Mouse (Mus musculus): ENCODE results near the gene Slc7a8.
A peak's percentile ranks its signal among the peaks of the same experiment; 100 is the strongest.

Gene Slc7a8

DNA sequence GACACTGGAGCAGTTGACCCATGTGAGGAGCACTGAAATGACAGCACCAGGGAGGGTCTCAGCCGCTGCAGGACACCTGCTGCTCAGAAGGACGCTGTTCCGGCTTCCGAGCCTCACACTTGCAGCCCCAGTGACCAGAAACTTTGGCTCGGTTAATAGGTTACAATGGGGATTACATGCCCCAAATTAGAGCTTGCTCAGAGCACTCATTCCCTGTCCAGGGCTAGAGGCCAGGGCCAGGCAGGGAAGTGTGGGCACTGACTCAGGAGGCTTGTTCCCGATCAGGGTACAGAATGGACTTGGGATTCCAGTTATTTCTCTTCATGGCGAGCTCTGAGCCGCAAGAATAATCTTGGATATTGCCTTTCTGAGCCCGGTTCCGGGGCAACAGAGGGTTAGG, 44.1 kb downstream of the Slc7a8 start:
- no peak for DNase-seq (ENCODE audit: low spot score in 2 of 2)

DNA sequence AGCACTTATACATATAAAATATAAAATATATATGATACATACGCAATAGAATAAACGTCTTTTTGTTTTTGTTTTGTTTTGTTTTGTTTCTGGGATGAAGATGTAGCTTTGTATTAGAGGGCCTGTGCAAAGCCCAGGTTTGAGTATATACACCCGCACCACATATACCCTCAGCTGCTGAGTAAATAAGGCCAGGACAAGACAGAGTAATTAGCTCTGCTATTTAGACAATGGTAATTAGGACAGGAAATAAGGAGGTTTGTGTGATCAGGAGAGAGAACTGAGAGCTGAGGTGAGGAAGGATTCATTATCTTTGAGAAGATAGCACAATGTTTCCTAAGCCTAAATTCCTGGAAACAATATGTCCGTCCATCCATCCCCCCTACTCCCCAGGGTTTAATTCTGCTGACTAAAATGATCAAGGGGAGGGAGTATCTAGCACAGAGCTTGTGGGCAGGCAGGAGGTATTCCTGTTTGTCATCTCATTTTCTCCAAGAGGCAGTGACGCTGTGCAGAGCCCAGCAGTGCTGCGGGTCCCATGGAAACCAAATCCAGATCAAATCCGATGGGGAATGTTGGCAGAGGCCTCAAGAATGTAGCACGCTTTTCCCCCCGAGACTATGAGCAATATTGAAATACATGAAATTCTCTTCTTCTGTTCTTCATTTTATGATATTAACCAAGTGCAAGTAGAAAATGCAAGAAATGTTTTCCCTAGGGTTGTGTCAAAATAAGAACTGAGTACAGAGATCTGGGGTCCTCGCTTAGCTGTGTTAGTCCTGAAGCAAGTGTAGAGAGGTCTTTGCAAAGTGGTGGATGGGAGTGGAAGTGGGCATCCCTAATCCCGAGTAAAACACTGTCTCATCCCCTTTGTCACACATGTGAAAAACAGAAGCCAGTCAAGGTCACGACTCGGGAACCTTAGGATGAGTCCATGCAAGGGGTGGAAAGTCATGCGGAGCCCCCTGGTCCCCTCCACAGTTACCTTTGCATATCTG, 44.9 kb downstream of the Slc7a8 start:
- DNase-seq (ENCODE audit: low spot score in 2 of 2), result peak in 1 of 2 experiments; percentile 68

GRCm38 (mm10) chr14:54735221-54735620, 46.5 kb downstream of the Slc7a8 start:
- DNase-seq (ENCODE audit: low spot score in 2 of 2), result no peak

GRCm38 (mm10) chr14:54734004-54734403, 47.7 kb downstream of the Slc7a8 start:
- peak in 1 of 2 experiments; percentile 47 for DNase-seq (ENCODE audit: low spot score in 2 of 2)

GRCm38 (mm10) chr14:54732206-54732605, 49.5 kb downstream of the Slc7a8 start:
- DNase-seq (ENCODE audit: low spot score in 2 of 2), result no peak

- DNase-seq (ENCODE audit: low spot score in 2 of 2), result peak in 1 of 2 experiments; percentile 54
These were observed 51.4 kb downstream of the Slc7a8 start for GRCm38 (mm10) chr14:54730305-54730704.

DNA sequence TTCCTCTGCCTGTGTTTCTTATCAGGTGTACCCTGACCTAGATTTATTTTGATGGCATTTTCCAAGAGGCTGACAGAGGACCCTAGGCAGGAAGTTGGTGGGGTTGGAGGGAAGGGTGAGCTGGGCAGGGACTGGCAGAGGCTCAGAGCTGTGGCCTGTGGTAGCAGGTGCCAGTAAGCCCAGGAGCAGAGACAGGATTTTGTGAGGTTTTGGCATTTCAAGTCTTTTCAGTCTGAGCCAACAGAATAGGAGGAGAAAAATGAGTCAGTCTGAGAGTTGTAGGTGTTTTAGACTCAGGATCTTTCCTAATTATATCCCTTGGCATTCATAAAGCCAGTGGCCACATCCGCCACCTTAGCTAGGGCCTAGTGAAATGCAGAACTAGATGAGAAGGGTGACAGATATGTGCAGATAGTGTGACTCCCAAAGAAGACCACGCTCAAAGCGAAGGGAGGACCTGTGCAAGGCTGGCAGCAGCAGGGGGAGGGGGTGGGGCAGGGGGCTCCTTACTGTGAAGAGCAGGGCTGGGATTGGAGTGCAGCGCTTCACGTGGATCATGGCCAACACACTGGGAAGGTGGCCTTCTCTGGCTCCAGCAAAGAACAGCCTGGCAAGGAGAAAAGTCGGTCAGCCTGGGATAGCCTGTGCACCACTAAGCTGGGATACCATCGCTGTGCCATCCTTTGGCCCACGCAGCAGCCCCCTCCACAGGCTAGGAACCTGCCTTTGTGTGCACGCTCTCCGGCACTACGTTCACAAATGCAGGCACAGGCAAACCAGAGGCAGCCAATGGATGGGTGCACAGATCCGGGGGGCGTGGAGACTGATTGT, 52.7 kb downstream of the Slc7a8 start:
- peak in 1 of 2 experiments; percentile 43 for DNase-seq (ENCODE audit: low spot score in 2 of 2)

GRCm38 (mm10) chr14:54727565-54727964, 54.2 kb downstream of the Slc7a8 start:
- no peak for DNase-seq (ENCODE audit: low spot score in 2 of 2)

GRCm38 (mm10) chr14:54724049-54724448, 57.7 kb downstream of the Slc7a8 start:
- DNase-seq (ENCODE audit: low spot score in 2 of 2), result no peak

DNA sequence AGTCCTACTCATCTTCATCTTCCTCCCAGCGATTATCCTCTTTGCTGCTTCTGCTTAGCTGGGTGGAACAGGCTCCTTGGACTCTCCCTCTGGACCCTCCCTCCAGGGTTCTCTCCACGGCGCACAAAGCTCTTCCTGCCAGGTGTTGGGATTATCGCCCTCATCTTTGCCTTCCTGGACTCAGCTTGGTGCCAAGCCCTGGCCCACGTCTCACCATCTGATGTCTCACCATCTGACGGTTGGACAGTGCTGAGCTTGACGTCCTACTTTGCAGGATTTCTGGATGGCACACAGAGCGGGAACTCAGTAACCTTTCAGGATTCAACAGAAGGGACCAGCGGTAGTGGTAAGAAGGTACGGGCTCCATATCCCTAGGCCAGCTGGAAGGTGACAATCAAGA, 60.0 kb downstream of the Slc7a8 start:
- DNase-seq (ENCODE audit: low spot score in 2 of 2), result no peak

DNA sequence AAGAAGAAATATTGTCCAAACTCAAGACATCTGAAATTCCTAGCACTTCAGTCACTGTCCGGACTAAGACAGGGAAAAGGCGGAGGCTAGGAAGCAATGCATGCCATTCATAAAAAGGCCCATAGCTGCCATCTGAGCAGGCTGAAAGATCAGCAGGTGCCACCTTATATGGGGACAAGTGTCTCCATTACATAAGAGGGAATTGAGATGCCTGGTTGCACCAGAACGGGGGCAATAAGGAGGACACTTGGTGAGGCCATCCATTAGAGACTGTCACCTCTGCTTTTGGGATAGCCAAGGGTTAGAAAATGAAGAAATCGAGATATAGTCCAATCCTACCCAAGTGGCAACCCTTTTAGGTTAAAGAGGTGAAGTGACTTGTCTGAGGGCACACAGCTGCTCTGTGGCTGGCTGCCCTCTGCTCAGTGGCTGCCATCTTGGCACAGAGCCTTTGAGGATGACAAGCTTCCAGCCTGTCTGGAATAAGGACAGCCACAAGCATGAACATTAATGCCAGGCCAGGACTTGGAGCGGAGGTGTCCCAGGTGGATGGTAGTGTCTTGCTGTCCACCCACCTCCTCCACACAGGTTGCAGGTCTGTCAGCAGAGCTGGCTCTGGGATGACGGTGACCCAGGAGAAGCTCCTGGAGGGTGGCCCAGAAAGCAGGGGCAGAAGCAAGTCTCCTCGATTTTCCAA, 60.9 kb downstream of the Slc7a8 start:
- DNase-seq (ENCODE audit: low spot score in 2 of 2), result no peak

DNA sequence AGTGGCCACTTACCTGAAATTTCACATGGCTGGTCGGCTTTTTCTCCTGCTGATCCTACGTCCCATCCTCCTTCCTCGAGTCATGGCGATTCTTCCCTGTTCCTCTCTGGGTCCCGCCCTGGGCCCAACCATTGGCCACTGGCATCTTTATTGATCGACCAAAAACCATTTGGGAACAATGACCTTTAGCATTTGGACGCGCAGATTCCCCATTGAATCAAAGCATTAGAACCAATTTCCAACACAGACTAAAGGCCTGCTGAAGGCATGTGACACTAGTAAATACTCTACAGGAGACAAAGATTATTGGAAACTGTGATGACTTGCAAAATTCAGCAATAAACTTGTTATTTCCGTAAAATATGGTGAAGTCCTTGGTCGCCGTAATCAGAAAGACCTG, 61.7 kb downstream of the Slc7a8 start:
- no peak for DNase-seq (ENCODE audit: low spot score in 2 of 2)

- no peak for DNase-seq (ENCODE audit: low spot score in 2 of 2)
These were observed 66.3 kb downstream of the Slc7a8 start for GRCm38 (mm10) chr14:54715402-54715801.

GRCm38 (mm10) chr14:54714617-54715081, 67.1 kb downstream of the Slc7a8 start:
- DNase-seq (ENCODE audit: low spot score in 2 of 2), result peak in 1 of 2 experiments; percentile 49

- peak; percentile 71 to 91 for DNase-seq (ENCODE audit: low spot score in 2 of 2)
These were observed 67.6 kb downstream of the Slc7a8 start for GRCm38 (mm10) chr14:54714121-54714520.

GRCm38 (mm10) chr14:54712861-54713260, 68.9 kb downstream of the Slc7a8 start:
- no peak for DNase-seq (ENCODE audit: low spot score in 2 of 2)

DNA sequence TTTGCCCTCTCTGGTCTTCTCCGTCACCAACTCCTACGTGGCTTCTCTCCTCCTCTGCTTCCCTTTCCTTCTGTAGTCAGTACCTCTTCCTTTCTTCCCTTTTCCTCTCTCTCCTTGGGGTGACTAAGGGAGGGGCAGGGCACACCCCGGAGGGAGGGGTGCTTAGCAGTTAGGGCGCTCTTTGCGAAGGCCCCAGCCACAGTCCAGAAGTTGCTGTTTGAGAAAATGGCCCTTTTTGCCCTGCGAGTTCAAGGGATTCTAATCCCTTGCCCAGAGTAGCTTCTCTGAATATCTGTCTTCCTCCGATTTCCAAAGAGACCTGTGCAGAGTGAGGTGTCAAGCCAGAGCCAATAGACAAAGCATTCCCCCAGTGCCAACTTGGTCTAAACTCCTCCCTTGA, 69.7 kb downstream of the Slc7a8 start, which contains the start of gene Cebpe:
Cebpe (minus strand) TSS at position 101 of the 400 bp plus-strand sequence.
- no peak for DNase-seq (ENCODE audit: low spot score in 2 of 2)

DNA sequence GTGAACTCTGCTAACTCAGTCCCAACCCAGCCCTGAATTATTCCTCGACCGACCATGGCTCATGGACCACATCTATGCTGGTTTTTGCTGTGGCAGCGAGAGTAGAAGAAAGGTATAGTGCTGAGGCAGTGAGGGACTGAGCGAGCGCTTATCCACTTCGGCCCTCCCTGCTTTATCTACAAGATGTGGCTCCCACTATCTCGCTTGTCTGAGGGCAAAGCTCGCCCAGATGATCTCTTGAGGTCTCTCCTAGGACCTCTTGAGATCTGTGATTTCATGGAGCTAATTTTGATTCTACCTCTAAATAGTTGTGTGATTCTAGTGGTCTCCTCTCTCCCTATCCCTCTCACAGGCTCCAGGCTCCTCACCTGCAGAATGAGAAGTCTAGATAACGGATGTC, 72.7 kb downstream of the Slc7a8 start:
- DNase-seq (ENCODE audit: low spot score in 2 of 2), result no peak

DNA sequence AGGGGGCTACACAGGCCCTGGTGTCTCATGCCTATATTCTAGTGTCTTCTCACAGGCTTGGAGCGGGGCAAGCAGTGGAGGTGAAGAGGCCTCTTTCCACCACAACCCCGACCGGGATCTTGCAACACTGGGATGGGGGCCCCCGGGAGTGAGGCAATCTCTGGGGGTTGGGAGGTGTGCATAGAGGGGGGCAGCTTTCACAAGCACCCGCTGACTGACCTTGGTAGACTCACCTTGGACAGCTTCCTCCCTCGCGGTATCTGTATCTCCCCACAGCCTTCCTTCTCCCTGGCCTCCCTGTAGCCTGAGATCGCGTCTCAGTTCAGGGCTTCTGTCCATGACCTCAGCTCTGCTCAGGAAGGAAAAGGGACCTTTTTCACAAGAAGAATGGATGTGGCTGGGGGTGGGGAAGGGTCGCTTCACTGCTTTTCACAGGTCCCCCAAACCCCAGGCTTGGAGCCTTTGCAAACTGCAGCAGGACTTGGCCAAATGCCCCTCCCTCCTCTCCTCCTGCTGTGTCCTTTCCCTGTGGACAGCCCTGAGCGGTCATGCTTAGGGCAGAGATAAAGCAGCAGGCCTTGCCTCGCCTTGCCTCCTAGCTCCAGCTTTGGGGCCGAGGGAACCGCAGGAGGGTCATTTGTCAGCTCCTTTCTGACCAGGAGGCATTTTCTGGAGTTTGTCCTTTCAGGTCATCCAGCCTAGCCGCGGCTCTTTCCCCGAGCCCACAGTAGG, 75.0 kb downstream of the Slc7a8 start:
- no peak for DNase-seq (ENCODE audit: low spot score in 2 of 2)

- DNase-seq (ENCODE audit: low spot score in 2 of 2), result no peak
These were observed 75.9 kb downstream of the Slc7a8 start for GRCm38 (mm10) chr14:54705844-54706243.

GRCm38 (mm10) chr14:54703207-54703606, 78.5 kb downstream of the Slc7a8 start:
- DNase-seq (ENCODE audit: low spot score in 2 of 2), result no peak
